Mouse (Mus musculus) brain, embryonic 14.5 days (tissue): Measurements from ENCODE around the gene Aldh2. TPM values are rescaled to one million over a fixed set of nuclear protein-coding genes. Genes with fewer than 3 reads are reported as not detected.
A peak's percentile ranks its signal among the peaks of the same experiment; 100 is the strongest.
"Not testable (repeated sequence)": the region's sequence is repeated elsewhere in the genome, so short reads cannot be mapped to it uniquely, and the experiment has no call there.

Source experiments
- DNase-seq: peaks from one replicate; pipeline ENCODE4 v3.0.0-alpha.2; 2011; ENCODE audit warnings: low read depth
- CTCF ChIP-seq: fragments of 200-500 bp; IDR thresholded peaks from 2 replicates; pipeline ENCODE4 v1.5.1; 2012; ENCODE audit warnings: inconsistent platforms, mild to moderate bottlenecking, moderate library complexity, borderline replicate concordance; ENCODE audit not compliant: insufficient read depth, insufficient read length; ENCODE audit errors: extremely low read depth
- POLR2A ChIP-seq: fragments of 200-500 bp; IDR thresholded peaks from 2 replicates; pipeline ENCODE4 v1.6.1; 2012; ENCODE audit warnings: mild to moderate bottlenecking, inconsistent platforms, borderline replicate concordance; ENCODE audit not compliant: poor library complexity, insufficient read depth, insufficient read length, severe bottlenecking; ENCODE audit errors: extremely low read depth
- polyA plus RNA-seq: library from polyadenylated mRNA; depleted of rRNA; stranded (reverse); fragments of >200 nt; gene quantifications from 2 replicates; pipeline ENCODE4 v1.2.3, GENCODE M21; 2012

Gene Aldh2
- polyA plus RNA-seq, 1 experiment, result 141 TPM

- no peak for TF ChIP-seq POLR2A
- TF ChIP-seq CTCF, result no peak
- DNase-seq, result no peak
Measured at GRCm38 (mm10) chr5:121612036-121612435, 18.4 kb upstream of the Aldh2 start.

GRCm38 (mm10) chr5:121609556-121610135 is 16.0 kb upstream of the Aldh2 start:
- not testable (repeated sequence) for DNase-seq

GRCm38 (mm10) chr5:121606151-121606550 is 12.5 kb upstream of the Aldh2 start:
- peak; percentile 44 for DNase-seq
- TF ChIP-seq POLR2A, result no peak
- peak; percentile 82 for TF ChIP-seq CTCF

GRCm38 (mm10) chr5:121603815-121604214 is 10.2 kb upstream of the Aldh2 start:
- DNase-seq, result not testable (repeated sequence)

- TF ChIP-seq CTCF (peak; percentile 99), POLR2A (no peak)
- peak; percentile 90 for DNase-seq
Measured at GRCm38 (mm10) chr5:121601547-121602299, 8.1 kb upstream of the Aldh2 start.

- no peak for TF ChIP-seq CTCF
- no peak for TF ChIP-seq POLR2A
- DNase-seq, result no peak
Measured at GRCm38 (mm10) chr5:121598871-121599610, 5.4 kb upstream of the Aldh2 start.

GRCm38 (mm10) chr5:121597991-121598537 is 4.4 kb upstream of the Aldh2 start:
- TF ChIP-seq CTCF, result no peak
- TF ChIP-seq POLR2A, result no peak
- DNase-seq, result no peak

GRCm38 (mm10) chr5:121597332-121597731 is 3.7 kb upstream of the Aldh2 start:
- TF ChIP-seq POLR2A, result no peak
- no peak for TF ChIP-seq CTCF
- no peak for DNase-seq

GRCm38 (mm10) chr5:121596226-121596625 is 2.6 kb upstream of the Aldh2 start:
- no peak for TF ChIP-seq CTCF
- no peak for TF ChIP-seq POLR2A

GRCm38 (mm10) chr5:121595758-121596157 is 2.1 kb upstream of the Aldh2 start:
- TF ChIP-seq CTCF (no peak), POLR2A (no peak)
- no peak for DNase-seq

More at GRCm38 (mm10) chr5:121596226-121596625, 2.6 kb upstream of the Aldh2 start:
- no peak for DNase-seq

GRCm38 (mm10) chr5:121594714-121595313 is 1.2 kb upstream of the Aldh2 start:
- TF ChIP-seq POLR2A, result no peak
- no peak for TF ChIP-seq CTCF
- no peak for DNase-seq
